8 mouse cellular contexts compared by ENCODE assay signal in the genomic region with DNA sequence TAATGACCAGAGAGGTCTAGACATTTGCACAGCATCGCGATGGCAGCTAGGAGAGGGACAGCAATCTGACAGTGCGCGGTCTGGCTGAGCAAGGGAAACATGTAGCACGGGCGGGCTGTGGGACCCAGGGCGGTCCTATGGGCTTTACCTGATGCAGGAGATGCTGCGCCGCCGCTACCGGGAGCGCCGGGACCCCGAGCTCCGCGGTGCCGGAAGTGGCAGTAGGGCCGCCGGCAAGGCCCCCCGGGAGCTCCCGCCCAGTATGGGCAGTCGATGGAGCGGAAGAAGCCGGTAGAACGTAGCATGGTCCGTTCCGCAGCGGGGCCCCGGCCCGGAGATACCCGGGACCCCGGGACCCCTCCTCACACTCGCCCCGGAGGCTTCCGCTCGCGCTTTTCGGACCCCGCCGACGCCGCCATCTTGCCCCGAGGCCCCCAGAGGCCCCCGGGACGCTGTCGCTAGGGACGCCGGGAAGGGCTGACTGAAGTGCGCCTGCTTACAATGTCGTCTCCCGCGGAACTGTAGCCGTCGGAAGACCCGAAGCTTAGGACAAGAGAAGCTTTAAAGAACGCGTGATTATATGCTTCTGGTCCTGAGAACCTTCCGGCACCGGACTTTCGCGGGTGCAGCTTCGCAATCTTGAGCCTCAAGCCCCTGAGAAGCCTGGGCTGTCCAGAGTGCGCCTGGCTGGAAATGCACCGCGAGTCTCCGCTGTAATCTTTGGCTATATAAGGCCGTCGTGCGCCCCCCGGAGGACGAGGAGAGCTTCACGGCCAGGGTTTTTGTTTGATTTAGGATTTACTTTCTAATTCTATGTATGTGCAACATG. TPM values are rescaled to one million over a fixed set of nuclear protein-coding genes. Genes with fewer than 3 reads are reported as not detected.
DNase-seq lines count a peak whose midpoint lies in the region; ATAC-seq and TF ChIP-seq lines count a peak whose summit lies in the region.

A gene (minus strand): TSS at position 445 of the 829 bp plus-strand sequence.

- peak; percentile 91 for ATAC-seq in embryonic facial prominence, embryonic 14.5 days (ENCODE audit: low read depth)
- ATAC-seq in limb, embryonic 13.5 days (ENCODE audit: low FRiP score, low read depth): peak; percentile 91
- ATAC-seq in midbrain, embryonic 16.5 days: peak; percentile 83

- WGBS in embryonic facial prominence, embryonic 14.5 days: under 1% methylated on average over 31 of the region's 72 CpGs
- WGBS in heart, adult 2 months: 1% methylated on average over 72 of the region's 72 CpGs
- WGBS in limb, embryonic 13.5 days: under 1% methylated on average over 62 of the region's 72 CpGs
- under 1% methylated on average over 70 of the region's 72 CpGs for WGBS in midbrain, embryonic 16.5 days

- H3K4me3 ChIP-seq in embryonic facial prominence, embryonic 14.5 days (ENCODE audit: low read depth, low read length): peak within 1 kb of the TSS; percentile 98
- H3K4me3 ChIP-seq in heart, adult 2 months: peak within 1 kb of the TSS; percentile 97
- peak within 1 kb of the TSS; percentile 93 for H3K4me3 ChIP-seq in limb, embryonic 13.5 days
- peak within 1 kb of the TSS; percentile 95 for H3K4me3 ChIP-seq in midbrain, embryonic 16.5 days (ENCODE audit: low read depth, low read length)

- H3K9ac ChIP-seq in embryonic facial prominence, embryonic 14.5 days (ENCODE audit: low read depth, low read length): peak within 1 kb of the TSS; percentile 97
- peak within 1 kb of the TSS; percentile 98 for H3K9ac ChIP-seq in heart, adult 2 months (ENCODE audit: low read depth, low read length)
- H3K9ac ChIP-seq in limb, embryonic 13.5 days: peak within 1 kb of the TSS; percentile 95
- H3K9ac ChIP-seq in midbrain, embryonic 16.5 days (ENCODE audit: low read depth, low read length): peak within 1 kb of the TSS; percentile 91

- TF ChIP-seq CTCF in heart, adult 2 months (IDR thresholded peaks at IDR 0.05): peak; percentile 94

- H3K4me1 ChIP-seq in embryonic facial prominence, embryonic 14.5 days (ENCODE audit: control insufficient read depth, insufficient read depth, low read length): peaks cover 12% of the 10 kb centered on the region
- H3K4me1 ChIP-seq in heart, adult 2 months (ENCODE audit: control insufficient read depth, insufficient read depth, low read length): peaks cover 20% of the 10 kb centered on the region
- H3K4me1 ChIP-seq in limb, embryonic 13.5 days: peaks cover 35% of the 10 kb centered on the region
- H3K4me1 ChIP-seq in midbrain, embryonic 16.5 days (ENCODE audit: control insufficient read depth, insufficient read depth, low read length): peaks cover 30% of the 10 kb centered on the region

- peak within 1 kb of the TSS; percentile 86 for H3K4me2 ChIP-seq in embryonic facial prominence, embryonic 14.5 days (ENCODE audit: low read depth, low read length)
- H3K4me2 ChIP-seq in limb, embryonic 13.5 days (replicated peaks): peak within 1 kb of the TSS; percentile 93
- H3K4me2 ChIP-seq in midbrain, embryonic 16.5 days (ENCODE audit: low read length): peak within 1 kb of the TSS; percentile 96

- TF ChIP-seq POLR2A in heart, adult 2 months (IDR thresholded peaks at IDR 0.05; ENCODE audit: insufficient read depth, low read depth, low read length): peak; percentile 35; the same call in 1 of the 2 replicates

- no peaks in the 10 kb centered on the region for H3K27me3 ChIP-seq in embryonic facial prominence, embryonic 14.5 days (replicated peaks; ENCODE audit: control insufficient read depth, insufficient read depth, low read length)
- no peaks in the 10 kb centered on the region for H3K27me3 ChIP-seq in heart, adult 2 months (ENCODE audit: control insufficient read depth, insufficient read depth, low read length)
- no peaks in the 10 kb centered on the region for H3K27me3 ChIP-seq in limb, embryonic 13.5 days
- no peaks in the 10 kb centered on the region for H3K27me3 ChIP-seq in midbrain, embryonic 16.5 days (ENCODE audit: control insufficient read depth, insufficient read depth, low read depth, low read length)

- DNase-seq in 3T3-L1 (ENCODE audit: low read depth, low spot score): peak; percentile 95
- peak; percentile 69 to 90 for DNase-seq in adrenal gland, postnatal 4 days (ENCODE audit: low spot score in 2 of 2)
- DNase-seq in embryonic facial prominence, embryonic 14.5 days (ENCODE audit: low spot score): peak; percentile 97
- peak; percentile 94 to 95 for DNase-seq in heart, adult 2 months
- peak; percentile 91 to 96 for DNase-seq in kidney, adult 8-10 months
- DNase-seq in spleen, postnatal 10 days (ENCODE audit: low spot score in 2 of 2): peak; percentile 94 to 98

- H3K9me3 ChIP-seq in embryonic facial prominence, embryonic 14.5 days (ENCODE audit: control insufficient read depth, low read length): no peaks in the 10 kb centered on the region
- H3K9me3 ChIP-seq in limb, embryonic 13.5 days: no peaks in the 10 kb centered on the region
- H3K9me3 ChIP-seq in midbrain, embryonic 16.5 days (replicated peaks; ENCODE audit: control insufficient read depth, low read length, poor library complexity, severe bottlenecking): no peaks in the 10 kb centered on the region

- peak; percentile 72 for TF ChIP-seq EP300 in heart, adult 2 months (IDR thresholded peaks at IDR 0.05; ENCODE audit: insufficient read depth, low read depth, low read length)

- intact Hi-C loops in heart, adult 2 months (cut with DNase I): loop anchor here (1.0 kb wide), 1 partner anchor 115 kb away; no protein-coding TSS in a partner anchor

- peak within 1 kb of the TSS; percentile 95 for H3K27ac ChIP-seq in embryonic facial prominence, embryonic 14.5 days (replicated peaks; ENCODE audit: low read depth, low read length)
- peak within 1 kb of the TSS; percentile 99 for H3K27ac ChIP-seq in heart, adult 2 months
- H3K27ac ChIP-seq in limb, embryonic 13.5 days: peak within 1 kb of the TSS; percentile 85
- H3K27ac ChIP-seq in midbrain, embryonic 16.5 days (ENCODE audit: low read length): peak within 1 kb of the TSS; percentile 97

- H3K36me3 ChIP-seq in embryonic facial prominence, embryonic 14.5 days (ENCODE audit: control insufficient read depth, insufficient read depth, low read length): peaks cover 8% of the 10 kb centered on the region
- H3K36me3 ChIP-seq in heart, adult 2 months (ENCODE audit: control insufficient read depth, insufficient read depth, low read length): peaks cover 5% of the 10 kb centered on the region; the same call in 1 of the 2 replicates
- peaks cover 6% of the 10 kb centered on the region; the same call in 1 of the 2 replicates for H3K36me3 ChIP-seq in limb, embryonic 13.5 days
- no peaks in the 10 kb centered on the region for H3K36me3 ChIP-seq in midbrain, embryonic 16.5 days (ENCODE audit: control insufficient read depth, insufficient read depth, low read length)

- peaks cover 24% of the 10 kb centered on the region for H3K79me2 ChIP-seq in heart, adult 2 months (replicated peaks; ENCODE audit: control insufficient read depth, insufficient read depth, low read length)

RNA-seq across cellular contexts. Expression of the gene that starts here (rescaled TPM):
- total RNA-seq in adrenal gland, postnatal 4 days (2021): 10 to 100 TPM; 71.7 to 78.9 TPM
- 22.6 and 26.2 TPM in 2 replicates for polyA plus RNA-seq in embryonic facial prominence, embryonic 14.5 days (2014; fragmentation: Nextera tagmentation; extraction: Ambion mirVana)
- total RNA-seq in heart, adult 2 months (2021): 10 to 100 TPM; 11.6 to 12.3 TPM
- 19.5 and 19.8 TPM in 2 replicates for polyA plus RNA-seq in heart, adult 2 months (2012; rRNA removed)
- polyA plus RNA-seq in limb, embryonic 13.5 days (2015; fragmentation: Nextera tagmentation; extraction: Ambion mirVana): 28.3 and 28.7 TPM in 2 replicates
- 26.9 and 27.6 TPM in 2 replicates for polyA plus RNA-seq in midbrain, embryonic 16.5 days (2015; fragmentation: Nextera tagmentation; extraction: Ambion mirVana)

Comparison
In these comparisons a context has a peak if more than half of its experiments do, and no peak if none do; other contexts are left out.
1. Peak in every context shown above with its lines: DNase-seq, ATAC-seq, H3K4me3 ChIP-seq and H3K27ac ChIP-seq.
2. RNA of the gene that starts here (total RNA-seq): 71.7 to 78.9 TPM in adrenal gland, postnatal 4 days; 11.6 to 12.3 TPM in heart, adult 2 months; every median in the first group is over 4 times any median in the second.